Comparison of ENCODE assay signal across 9 mouse cellular contexts in the genomic region with DNA sequence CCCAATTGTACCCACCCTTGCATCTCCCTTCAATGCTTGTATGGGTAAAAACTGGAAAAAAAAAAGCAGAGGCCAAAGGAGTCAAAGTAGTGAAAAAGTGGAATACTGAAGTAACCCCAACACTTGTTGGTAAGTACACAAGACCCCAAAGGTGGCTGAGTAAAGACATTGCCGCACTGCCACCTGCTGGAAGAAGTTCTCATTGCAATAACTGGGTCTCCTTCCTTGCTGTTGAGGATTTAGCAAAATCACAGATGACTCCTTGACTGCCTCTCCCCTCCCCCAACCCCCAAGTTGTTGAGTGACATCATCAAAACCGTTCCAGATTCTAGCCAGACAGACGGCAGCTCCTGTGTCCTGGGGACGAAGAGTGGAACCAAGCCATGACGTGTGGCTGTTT.
DNase-seq lines count a peak whose midpoint lies in the region; ATAC-seq and TF ChIP-seq lines count a peak whose summit lies in the region.
"Had no signal": no experiment of that assay in that cellular context is flagged by ENCODE, and none has a peak within 500 bp of the region (broad histone marks: within the 10 kb centered on the region; RNA-seq: fewer than 3 reads in every experiment).

No protein-coding gene starts in this region.

- no peaks in the 10 kb centered on the region for H3K79me2 ChIP-seq in liver, adult 2 months (ENCODE audit: control insufficient read depth, insufficient read depth, low read length)

- no peaks in the 10 kb centered on the region for H3K4me1 ChIP-seq in liver, adult 2 months (ENCODE audit: control insufficient read depth, insufficient read depth, low read length)
- no peaks in the 10 kb centered on the region for H3K4me1 ChIP-seq in liver, embryonic 12.5 days
- H3K4me1 ChIP-seq: neural tube, embryonic 13.5 days had no signal

- H3K27ac ChIP-seq in liver, adult 2 months (replicated peaks; ENCODE audit: insufficient read depth, low read depth, low read length) = no peak overlapping the region
- no peak overlapping the region for H3K27ac ChIP-seq in liver, embryonic 12.5 days
- H3K27ac ChIP-seq: neural tube, embryonic 13.5 days had no signal

- H3K9ac ChIP-seq in liver, adult 2 months (ENCODE audit: low read depth, low read length) = no peak overlapping the region
- no peak overlapping the region for H3K9ac ChIP-seq in liver, embryonic 12.5 days
- H3K9ac ChIP-seq: neural tube, embryonic 13.5 days had no signal

- TF ChIP-seq POLR2A in liver, adult 2 months (IDR thresholded peaks at IDR 0.05; ENCODE audit: extremely low read depth, insufficient read depth, low read length) = no peak

- no peak overlapping the region for H3K4me3 ChIP-seq in liver, adult 2 months (ENCODE audit: insufficient read depth, low read depth, low read length)
- no peak overlapping the region for H3K4me3 ChIP-seq in liver, embryonic 12.5 days
- H3K4me3 ChIP-seq: neural tube, embryonic 13.5 days had no signal

- no peaks in the 10 kb centered on the region for H3K27me3 ChIP-seq in liver, adult 2 months (ENCODE audit: control insufficient read depth, insufficient read depth, low read length)
- H3K27me3 ChIP-seq in liver, embryonic 12.5 days (replicated peaks) = no peaks in the 10 kb centered on the region
- H3K27me3 ChIP-seq: neural tube, embryonic 13.5 days had no signal

- no peaks in the 10 kb centered on the region for H3K9me3 ChIP-seq in liver, embryonic 12.5 days (replicated peaks)
- H3K9me3 ChIP-seq: neural tube, embryonic 13.5 days had no signal

- intact Hi-C loops in left cerebral cortex, postnatal 36 days (cut with DNase I) = no loop called here

- TF ChIP-seq CTCF in liver, adult 2 months (IDR thresholded peaks at IDR 0.05; ENCODE audit: low read depth, low read length) = peak; percentile 48

- DNase-seq in liver, adult 2 months (ENCODE audit: extremely low read depth, low read depth, low spot score) = peak; percentile 6
- peak; percentile 69 for DNase-seq in NIH3T3 (ENCODE audit: low read depth)
- peak; percentile 40 for DNase-seq in c-Kit-positive CD71-positive TER-119-negative erythroid progenitor cells, embryonic 14.5 days (ENCODE audit: low read depth)
- peak; percentile 57 to 62 for DNase-seq in left cerebral cortex, postnatal 36 days (ENCODE audit: low spot score in 2 of 2)
- peak; percentile 90 for DNase-seq in retina, embryonic 14.5 days (ENCODE audit: low spot score)

- H3K36me3 ChIP-seq in liver, adult 2 months (ENCODE audit: control insufficient read depth, insufficient read depth, low read length) = no peaks in the 10 kb centered on the region
- no peaks in the 10 kb centered on the region for H3K36me3 ChIP-seq in liver, embryonic 12.5 days
- H3K36me3 ChIP-seq: neural tube, embryonic 13.5 days had no signal

- H3K4me2 ChIP-seq in liver, embryonic 12.5 days = no peak overlapping the region
- H3K4me2 ChIP-seq: neural tube, embryonic 13.5 days had no signal

- ATAC-seq in liver, embryonic 12.5 days = no peak
- peak; percentile 50 for ATAC-seq in granulocyte monocyte progenitor cell, adult 5-6 weeks (replicated peaks; ENCODE audit: poor library complexity, severe bottlenecking)
- ATAC-seq in erythroid progenitor cell, adult 5-6 weeks (replicated peaks; ENCODE audit: low FRiP score, poor library complexity, severe bottlenecking) = no peak

- WGBS in liver, adult 2 months = 38% methylated on average over 5 of the region's 5 CpGs
- WGBS in liver, embryonic 12.5 days (ENCODE audit: insufficient replicate concordance) = 33% methylated on average over 5 of the region's 5 CpGs

Comparison
In these comparisons a context has a peak if more than half of its experiments do, and no peak if none do; other contexts are left out.
1. DNase-seq: peak in every context shown above with its lines; median percentile 90 in retina, embryonic 14.5 days; 69 in NIH3T3; 60 in left cerebral cortex, postnatal 36 days; 40 in c-Kit-positive CD71-positive TER-119-negative erythroid progenitor cells, embryonic 14.5 days; 6 in liver, adult 2 months.